In genomic region chr11:80973976-80974375, GRCm38 (mm10) we compare ENCODE assay signal across 8 mouse cellular contexts.
DNase-seq lines count a peak whose midpoint lies in the region; ATAC-seq and TF ChIP-seq lines count a peak whose summit lies in the region.

No protein-coding gene starts in this region.

- H3K27me3 ChIP-seq in hindbrain, postnatal 0 days (ENCODE audit: insufficient read depth, low read length): no peaks in the 10 kb centered on the region
- H3K27me3 ChIP-seq in hindbrain, embryonic 16.5 days (replicated peaks; ENCODE audit: control insufficient read depth, insufficient read depth, low read length): no peaks in the 10 kb centered on the region

- H3K27ac ChIP-seq in hindbrain, postnatal 0 days: no peak overlapping the region
- H3K27ac ChIP-seq in hindbrain, embryonic 16.5 days (ENCODE audit: low read depth, low read length): no peak overlapping the region

- H3K36me3 ChIP-seq in hindbrain, postnatal 0 days (ENCODE audit: insufficient read depth, low read length): no peaks in the 10 kb centered on the region
- H3K36me3 ChIP-seq in hindbrain, embryonic 16.5 days (ENCODE audit: control insufficient read depth, insufficient read depth, low read length): no peaks in the 10 kb centered on the region

- no peak overlapping the region for H3K4me3 ChIP-seq in hindbrain, postnatal 0 days (ENCODE audit: low read length)
- no peak overlapping the region for H3K4me3 ChIP-seq in hindbrain, embryonic 16.5 days (ENCODE audit: low read length)

- no peaks in the 10 kb centered on the region for H3K9me3 ChIP-seq in hindbrain, postnatal 0 days (ENCODE audit: low read length)
- no peaks in the 10 kb centered on the region for H3K9me3 ChIP-seq in hindbrain, embryonic 16.5 days (ENCODE audit: control insufficient read depth, low read length)

- no peak overlapping the region for H3K4me2 ChIP-seq in hindbrain, postnatal 0 days (ENCODE audit: low read depth, low read length)
- no peak overlapping the region for H3K4me2 ChIP-seq in hindbrain, embryonic 16.5 days (ENCODE audit: low read length)

- H3K4me1 ChIP-seq in hindbrain, postnatal 0 days (ENCODE audit: insufficient read depth, low read length): no peaks in the 10 kb centered on the region
- H3K4me1 ChIP-seq in hindbrain, embryonic 16.5 days (ENCODE audit: control insufficient read depth, insufficient read depth, low read depth, low read length): no peaks in the 10 kb centered on the region

- H3K9ac ChIP-seq in hindbrain, postnatal 0 days (replicated peaks; ENCODE audit: low read length): no peak overlapping the region
- H3K9ac ChIP-seq in hindbrain, embryonic 16.5 days (ENCODE audit: low read depth, low read length): no peak overlapping the region

- TF ChIP-seq CTCF in hindbrain, postnatal 0 days (IDR thresholded peaks at IDR 0.05; ENCODE audit: low read depth): no peak

- no peak for ATAC-seq in hindbrain, postnatal 0 days
- ATAC-seq in hindbrain, embryonic 16.5 days: no peak

- DNase-seq in hindbrain, postnatal 0 days (ENCODE audit: low spot score): peak; percentile 45
- DNase-seq in adrenal gland, postnatal 36 days: peak; percentile 66 to 74
- DNase-seq in gastrocnemius, postnatal 4 days (ENCODE audit: low spot score in 2 of 2): peak; percentile 23 to 48
- DNase-seq in layer of hippocampus, postnatal 36 days: peak; percentile 37 to 46
- peak; percentile 45 for DNase-seq in right cerebral cortex, postnatal 4 days
- no peak for DNase-seq in spleen, postnatal 14 days (ENCODE audit: low spot score in 2 of 2)
- no peak for DNase-seq in thymus, postnatal 4 days

- WGBS in hindbrain, postnatal 0 days: 64% methylated on average over 6 of the region's 6 CpGs
- 70% methylated on average over 6 of the region's 6 CpGs for WGBS in hindbrain, embryonic 16.5 days

Comparison
In these comparisons a context has a peak if more than half of its experiments do, and no peak if none do; other contexts are left out.
1. DNase-seq: peak in hindbrain, postnatal 0 days (single experiment), adrenal gland, postnatal 36 days (2 of 2), gastrocnemius, postnatal 4 days (2 of 2), layer of hippocampus, postnatal 36 days (2 of 2) and right cerebral cortex, postnatal 4 days (single experiment); none in spleen, postnatal 14 days (0 of 2) and thymus, postnatal 4 days (single experiment).